Mouse (Mus musculus) midbrain, postnatal 0 days (tissue): Measurements from ENCODE around the gene Asb16. TPM values are rescaled to one million over a fixed set of nuclear protein-coding genes. Genes with fewer than 3 reads are reported as not detected.

Experiments
- ATAC-seq: fragments of 200-750 bp; cut with Nextera tagmentation; 2 replicates; pipeline ENCODE4 v1.8.0; 2017; ENCODE audit warnings: moderate number of reproducible peaks, mild to moderate bottlenecking, moderate TSS enrichment, moderate library complexity; ENCODE audit not compliant: low FRiP score
- DNase-seq: peaks from one replicate; pipeline ENCODE4 v3.0.0-alpha.2; 2015; ENCODE audit warnings: low spot score
- H3K27ac ChIP-seq: fragments of 300-500 bp; sonication (generic); 2 replicates; pipeline ENCODE4 v1.5.1; 2014; ENCODE audit warnings: low read depth, mild to moderate bottlenecking, low read length, mixed read lengths
- H3K27me3 ChIP-seq: fragments of 300-500 bp; sonication (generic); 2 replicates; pipeline ENCODE4 v1.6.1; 2014; ENCODE audit warnings: low read length, control low read depth, mixed read lengths; ENCODE audit not compliant: insufficient read depth
- H3K36me3 ChIP-seq: fragments of 300-500 bp; sonication (generic); 2 replicates; pipeline ENCODE4 v1.6.1; 2014; ENCODE audit warnings: low read length, control low read depth, mixed read lengths; ENCODE audit not compliant: insufficient read depth
- H3K4me1 ChIP-seq: fragments of 300-500 bp; sonication (generic); 2 replicates; pipeline ENCODE4 v1.6.1; 2014; ENCODE audit warnings: mild to moderate bottlenecking, control low read depth, antibody characterized with exemption, low read length, mixed read lengths; ENCODE audit not compliant: insufficient read depth
- H3K4me2 ChIP-seq: fragments of 300-500 bp; sonication (generic); 2 replicates; pipeline ENCODE4 v1.6.1; 2014; ENCODE audit warnings: low read depth, mild to moderate bottlenecking, low read length, mixed read lengths; ENCODE audit not compliant: poor library complexity, severe bottlenecking
- H3K4me3 ChIP-seq: fragments of 300-500 bp; sonication (generic); 2 replicates; pipeline ENCODE4 v1.5.1; 2014; ENCODE audit warnings: low read depth, mild to moderate bottlenecking, low read length, moderate library complexity
- H3K9ac ChIP-seq: fragments of 300-500 bp; sonication (generic); replicated peaks from 2 replicates; pipeline ENCODE4 v1.6.1; 2014; ENCODE audit warnings: mild to moderate bottlenecking, low read length, moderate library complexity, mixed read lengths; ENCODE audit not compliant: poor library complexity, severe bottlenecking
- H3K9me3 ChIP-seq: fragments of 300-500 bp; sonication (generic); 2 replicates; pipeline ENCODE4 v1.6.1; 2016; ENCODE audit warnings: low read length, control low read depth
- CTCF ChIP-seq: IDR thresholded peaks from 2 replicates; pipeline ENCODE4 v1.5.1; 2016; ENCODE audit warnings: antibody characterized with exemption, mild to moderate bottlenecking
- WGBS: fragments of 180-500 bp; shearing (Covaris S2); extraction: QIAGEN DNeasy Blood & Tissue Kit; methylation state at CpG from one replicate; pipeline ENCODE4 v1.1.7; 2014; 5-methylcytosine and 5-hydroxymethylcytosine counted together
- polyA plus RNA-seq: library from polyadenylated mRNA; unstranded; fragments of >200 nt; fragmentation: Nextera tagmentation; extraction: Ambion mirVana; gene quantifications from 2 replicates; pipeline ENCODE4 v1.2.1, GENCODE M21; 2015
- total RNA-seq: library from RNA; depleted of rRNA; stranded (reverse); fragments of >200 nt; gene quantifications from 2 replicates; pipeline ENCODE4 v1.2.3, GENCODE M21; 2014

Asb16 gene
- total and polyA plus RNA-seq, 2 experiments from 2014 or later, result 0.28 to 2.5 TPM

DNA sequence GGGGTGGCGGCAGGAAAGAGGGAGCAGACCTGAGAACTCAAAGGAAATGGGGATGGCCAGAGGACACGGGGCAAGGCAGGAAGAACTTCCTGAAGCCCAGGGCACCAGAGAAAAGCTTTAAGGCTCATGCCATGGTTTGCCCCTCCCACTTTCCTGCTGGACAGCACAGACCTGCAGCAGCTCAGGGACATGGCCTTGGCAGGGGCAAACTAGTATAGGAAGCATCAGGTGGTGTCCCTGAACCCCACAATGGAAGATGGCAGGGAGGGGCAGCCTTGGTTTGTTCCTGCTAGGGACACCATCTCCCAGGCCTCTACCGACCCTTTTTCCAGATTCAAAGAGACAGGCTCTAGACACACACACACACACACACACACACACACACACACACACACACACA, 36.8 kb downstream of the Asb16 start:
- Histone ChIP-seq H3K27me3 (no peaks in the 10 kb centered on the region), H3K4me3 (no peak overlapping the region), H3K27ac (no peak overlapping the region), H3K36me3 (peaks cover 31% of the 10 kb centered on the region), H3K4me2 (no peak overlapping the region), H3K9ac (no peak overlapping the region), H3K9me3 (no peaks in the 10 kb centered on the region), H3K4me1 (no peaks in the 10 kb centered on the region)
- WGBS, result 53% methylated on average over 3 of the region's 3 CpGs
- DNase-seq, result no peak
- TF ChIP-seq CTCF, result no peak
- no peak for ATAC-seq

DNA sequence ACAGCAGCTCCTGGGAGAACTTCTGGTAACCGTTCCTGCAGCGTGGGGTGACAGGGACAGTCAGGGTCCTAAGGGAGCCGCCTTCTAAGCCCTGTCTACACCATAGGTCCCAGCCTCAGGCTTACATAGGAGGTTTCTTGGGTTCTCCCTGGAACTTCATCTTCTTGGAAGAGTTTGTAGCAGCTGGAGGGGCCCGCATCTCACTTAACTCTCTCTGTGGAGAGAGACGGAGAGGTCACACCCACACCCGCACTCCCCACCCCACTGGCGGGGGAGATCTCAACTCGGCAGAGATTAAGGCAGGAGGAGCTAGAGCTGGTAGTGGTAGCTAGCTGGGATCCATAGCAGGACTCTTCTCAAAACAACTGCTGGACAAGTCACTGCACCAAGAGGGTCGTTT, 39.6 kb downstream of the Asb16 start:
- H3K36me3 ChIP-seq, result peaks cover 41% of the 10 kb centered on the region

DNA sequence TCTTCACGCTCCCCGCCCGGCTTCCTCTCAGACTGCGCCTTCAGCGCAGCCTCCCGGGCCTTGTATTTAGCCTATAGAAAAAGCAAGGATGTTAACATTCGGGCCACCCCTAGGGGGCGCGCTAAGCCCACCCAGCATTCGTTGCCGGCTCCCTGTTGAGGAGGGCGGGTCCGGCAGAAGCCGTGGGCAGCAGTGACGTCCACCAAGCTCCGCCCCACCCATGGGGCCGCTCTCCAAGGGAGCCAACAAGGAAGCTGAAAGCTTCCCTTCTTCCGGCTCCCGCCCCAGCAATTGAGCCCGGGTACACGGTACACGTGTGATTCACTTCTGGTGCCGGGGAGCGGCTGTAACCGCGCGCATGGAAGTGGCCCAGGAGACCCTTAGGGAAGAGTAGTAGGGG, 40.4 kb downstream of the Asb16 start:
- Histone ChIP-seq H3K27me3 (no peaks in the 10 kb centered on the region), H3K4me3 (peak overlapping the region; percentile 22), H3K36me3 (peaks cover 49% of the 10 kb centered on the region), H3K4me2 (peak overlapping the region; percentile 44), H3K27ac (peak overlapping the region; percentile 47; the same call in 1 of the 2 replicates), H3K9me3 (no peaks in the 10 kb centered on the region), H3K4me1 (no peaks in the 10 kb centered on the region), H3K9ac (no peak overlapping the region)
- peak; percentile 98 for TF ChIP-seq CTCF
- WGBS, result under 1% methylated on average over 27 of the region's 27 CpGs
- ATAC-seq (peak; percentile 89), DNase-seq (peak; percentile 97)

More for the DNA sequence above, 39.6 kb downstream of the Asb16 start:
- no peak overlapping the region for H3K27ac ChIP-seq
- H3K27me3 ChIP-seq, result no peaks in the 10 kb centered on the region
- 86% methylated on average over 9 of the region's 9 CpGs for WGBS
- H3K4me3 ChIP-seq, result no peak overlapping the region
- no peak overlapping the region for H3K9ac ChIP-seq
- no peaks in the 10 kb centered on the region for H3K4me1 ChIP-seq
- no peaks in the 10 kb centered on the region for H3K9me3 ChIP-seq
- TF ChIP-seq CTCF, result no peak
- no peak overlapping the region for H3K4me2 ChIP-seq
- no peak for DNase-seq
- no peak for ATAC-seq

DNA sequence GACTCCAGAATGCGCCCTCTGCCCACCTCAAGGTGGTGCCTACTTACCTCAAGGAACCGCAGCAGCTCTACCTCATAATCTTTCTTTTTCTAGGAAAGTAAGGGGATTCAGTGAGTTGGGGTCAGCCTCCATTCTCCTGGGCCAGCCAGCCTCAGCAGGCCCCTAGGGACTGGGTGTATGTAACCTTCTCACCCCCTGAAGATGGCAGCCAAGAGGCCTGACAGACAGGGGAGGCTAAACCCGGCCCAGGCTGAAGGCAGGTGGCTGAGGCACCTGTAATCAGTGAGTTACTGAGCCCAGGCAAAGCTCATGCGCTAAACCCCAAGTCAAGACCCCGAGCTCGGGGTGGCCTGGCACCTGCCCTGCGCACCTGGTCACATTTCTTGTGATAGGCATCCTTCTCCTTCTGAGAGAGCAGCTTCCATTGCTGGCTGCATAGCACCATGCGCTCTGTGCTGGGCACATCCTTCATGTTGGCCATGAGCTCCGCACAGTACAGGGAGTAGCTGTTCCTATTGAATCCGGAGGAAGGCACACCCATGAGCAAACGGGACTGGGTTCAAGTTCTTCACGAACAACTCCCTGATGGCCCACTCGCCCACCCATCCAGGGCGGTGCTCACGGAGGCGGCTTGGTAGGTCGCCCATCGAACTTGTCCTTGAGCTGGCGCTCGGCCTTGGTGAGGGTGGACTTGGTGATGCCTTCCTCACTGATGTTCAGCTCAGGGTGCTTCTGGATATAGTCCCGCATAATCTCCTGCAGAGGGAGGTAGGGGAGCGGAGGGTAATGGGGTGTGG, 41.5 kb downstream of the Asb16 start:
- DNase-seq, result no peak
- H3K4me1 ChIP-seq, result no peaks in the 10 kb centered on the region
- WGBS, result 90% methylated on average over 22 of the region's 22 CpGs
- no peak overlapping the region for H3K27ac ChIP-seq
- no peak for ATAC-seq
- no peak for TF ChIP-seq CTCF
- H3K4me2 ChIP-seq, result 0 out of 2 replicates have a peak overlapping the region, but pooled peaks have one; percentile 44
- H3K4me3 ChIP-seq, result no peak overlapping the region
- H3K36me3 ChIP-seq, result peaks cover 53% of the 10 kb centered on the region
- no peak overlapping the region for H3K9ac ChIP-seq
- H3K9me3 ChIP-seq, result no peaks in the 10 kb centered on the region
- no peaks in the 10 kb centered on the region for H3K27me3 ChIP-seq

DNA sequence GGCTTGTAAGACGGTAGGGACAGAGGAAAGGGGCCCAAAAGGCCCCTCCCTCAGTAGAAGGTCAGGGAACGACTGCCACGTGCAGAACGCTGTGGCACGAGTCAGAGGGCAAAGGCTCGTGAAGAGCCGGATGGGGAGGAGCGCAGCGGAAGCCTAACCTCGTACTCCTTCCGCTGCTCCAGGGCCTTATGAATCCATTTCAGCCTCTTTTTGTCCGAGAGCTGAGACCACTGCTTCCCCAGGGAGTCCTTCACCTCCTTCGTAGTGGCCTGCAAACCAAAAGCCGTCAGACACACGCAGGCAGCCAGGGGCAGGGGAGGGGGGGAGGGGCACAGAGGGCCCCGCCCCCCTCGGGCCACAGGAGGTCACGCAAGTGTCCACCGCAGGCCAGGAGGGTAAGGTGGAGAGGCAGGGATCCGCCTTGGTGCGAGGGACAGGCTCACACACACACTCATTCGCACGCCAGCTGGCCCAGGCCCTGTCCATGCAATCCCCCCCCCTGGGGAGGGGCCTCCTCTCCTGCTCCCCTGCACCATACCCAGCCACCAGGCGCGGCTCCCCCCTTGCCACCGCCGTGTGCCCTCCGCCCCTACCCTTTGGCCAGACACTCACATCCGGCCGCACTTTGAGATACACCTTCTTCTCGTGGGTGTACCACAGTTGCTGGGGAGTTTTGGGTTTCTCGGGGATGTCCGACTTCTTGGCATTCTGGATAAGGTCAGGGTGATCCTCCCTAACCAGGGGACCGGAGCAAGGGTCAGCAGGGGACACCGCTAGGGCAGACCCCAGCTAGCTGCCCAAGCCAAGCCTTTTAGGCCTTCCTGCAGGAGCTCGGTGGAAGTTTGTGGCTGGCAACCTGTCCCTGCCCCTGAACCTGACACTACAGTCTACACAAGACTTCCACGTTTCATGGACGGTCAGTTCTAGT, 42.5 kb downstream of the Asb16 start:
- Histone ChIP-seq H3K36me3 (peaks cover 52% of the 10 kb centered on the region), H3K27me3 (no peaks in the 10 kb centered on the region), H3K9me3 (no peaks in the 10 kb centered on the region), H3K4me2 (no peak overlapping the region), H3K4me1 (no peaks in the 10 kb centered on the region), H3K9ac (no peak overlapping the region), H3K27ac (no peak overlapping the region), H3K4me3 (no peak overlapping the region)
- ATAC-seq (no peak), DNase-seq (no peak)
- TF ChIP-seq CTCF, result no peak
- 46% methylated on average over 38 of the region's 38 CpGs for WGBS
